Comparison of ENCODE assay signal across 9 mouse cellular contexts in genomic region chr9:58156819-58157560, GRCm38 (mm10). TPM values are rescaled to one million over a fixed set of nuclear protein-coding genes. Genes with fewer than 3 reads are reported as not detected.
DNase-seq lines count a peak whose midpoint lies in the region; ATAC-seq and TF ChIP-seq lines count a peak whose summit lies in the region.
"Had no signal": no experiment of that assay in that cellular context is flagged by ENCODE, and none has a peak within 500 bp of the region (broad histone marks: within the 10 kb centered on the region; RNA-seq: fewer than 3 reads in every experiment).

No protein-coding gene starts in this region.

- H3K4me2 ChIP-seq in heart, embryonic 16.5 days (ENCODE audit: low read depth, low read length) = peak overlapping the region; percentile 43
- H3K4me2 ChIP-seq in neural tube, embryonic 12.5 days (replicated peaks) = peak overlapping the region; percentile 42
- peak overlapping the region; percentile 65 for H3K4me2 ChIP-seq in intestine, embryonic 15.5 days (replicated peaks)
- H3K4me2 ChIP-seq in stomach, postnatal 0 days (replicated peaks; ENCODE audit: low read depth) = peak overlapping the region; percentile 64

- no peak for TF ChIP-seq CTCF in stomach, postnatal 0 days (IDR thresholded peaks at IDR 0.05; ENCODE audit: low read depth)

- DNase-seq in heart, postnatal 10 days = no peak
- no peak for DNase-seq in neural tube, embryonic 10.5 days (ENCODE audit: extremely low spot score, low spot score)
- DNase-seq in stomach, postnatal 0 days (ENCODE audit: low spot score) = no peak
- no peak for DNase-seq in kidney, postnatal 36 days
- DNase-seq: layer of hippocampus, postnatal 36 days had no signal

- ATAC-seq in heart, embryonic 16.5 days (replicated peaks; ENCODE audit: extremely low read depth, insufficient read depth, low FRiP score) = no peak
- no peak for ATAC-seq in neural tube, embryonic 12.5 days (ENCODE audit: low FRiP score, low read depth)
- no peak for ATAC-seq in intestine, embryonic 15.5 days
- ATAC-seq in stomach, postnatal 0 days (ENCODE audit: low FRiP score, low TSS enrichment) = no peak
- ATAC-seq: lung, postnatal 0 days had no signal

- no peak for TF ChIP-seq EP300 in stomach, postnatal 0 days (optimal IDR thresholded peaks at IDR 0.05)

- intact Hi-C loops in heart, postnatal 10 days (cut with DNase I) = no loop called here

- H3K9me3 ChIP-seq in heart, embryonic 16.5 days (replicated peaks; ENCODE audit: control insufficient read depth, low read length) = no peaks in the 10 kb centered on the region
- no peaks in the 10 kb centered on the region for H3K9me3 ChIP-seq in neural tube, embryonic 12.5 days
- H3K9me3 ChIP-seq in intestine, embryonic 15.5 days = no peaks in the 10 kb centered on the region
- no peaks in the 10 kb centered on the region for H3K9me3 ChIP-seq in stomach, postnatal 0 days (ENCODE audit: control insufficient read depth, low read length)

- no peak overlapping the region for H3K27ac ChIP-seq in heart, embryonic 16.5 days (ENCODE audit: low read length)
- no peak overlapping the region for H3K27ac ChIP-seq in neural tube, embryonic 12.5 days
- peak overlapping the region; percentile 96 for H3K27ac ChIP-seq in intestine, embryonic 15.5 days
- H3K27ac ChIP-seq in stomach, postnatal 0 days (replicated peaks) = peak overlapping the region; percentile 94; the same call in 1 of the 2 replicates

- H3K9ac ChIP-seq in heart, embryonic 16.5 days (ENCODE audit: low read length) = no peak overlapping the region
- H3K9ac ChIP-seq in neural tube, embryonic 12.5 days = no peak overlapping the region
- peak overlapping the region; percentile 49; the same call in 1 of the 2 replicates for H3K9ac ChIP-seq in intestine, embryonic 15.5 days
- peak overlapping the region; percentile 47 for H3K9ac ChIP-seq in stomach, postnatal 0 days (ENCODE audit: low read length)

- H3K36me3 ChIP-seq in heart, embryonic 16.5 days (ENCODE audit: control insufficient read depth, insufficient read depth) = no peaks in the 10 kb centered on the region
- H3K36me3 ChIP-seq in neural tube, embryonic 12.5 days = no peaks in the 10 kb centered on the region
- no peaks in the 10 kb centered on the region for H3K36me3 ChIP-seq in intestine, embryonic 15.5 days
- no peaks in the 10 kb centered on the region for H3K36me3 ChIP-seq in stomach, postnatal 0 days (ENCODE audit: control insufficient read depth, insufficient read depth, low read length)

- H3K4me3 ChIP-seq in heart, embryonic 16.5 days (ENCODE audit: low read length) = no peak overlapping the region
- H3K4me3 ChIP-seq in neural tube, embryonic 12.5 days = no peak overlapping the region
- peak overlapping the region; percentile 37 for H3K4me3 ChIP-seq in intestine, embryonic 15.5 days (replicated peaks)
- H3K4me3 ChIP-seq in stomach, postnatal 0 days (ENCODE audit: low read depth, low read length) = peak overlapping the region; percentile 34

- H3K4me1 ChIP-seq in heart, embryonic 16.5 days (ENCODE audit: control insufficient read depth, insufficient read depth, low read length) = peaks cover 27% of the 10 kb centered on the region
- H3K4me1 ChIP-seq in neural tube, embryonic 12.5 days = peaks cover 18% of the 10 kb centered on the region
- H3K4me1 ChIP-seq in intestine, embryonic 15.5 days (replicated peaks) = peaks cover 50% of the 10 kb centered on the region
- H3K4me1 ChIP-seq in stomach, postnatal 0 days (replicated peaks; ENCODE audit: control insufficient read depth, insufficient read depth) = peaks cover 5% of the 10 kb centered on the region

- no peaks in the 10 kb centered on the region; the same call in 1 of the 2 replicates for H3K27me3 ChIP-seq in heart, embryonic 16.5 days (ENCODE audit: control insufficient read depth, insufficient read depth, low read length)
- no peaks in the 10 kb centered on the region; the same call in 1 of the 2 replicates for H3K27me3 ChIP-seq in neural tube, embryonic 12.5 days (replicated peaks)
- no peaks in the 10 kb centered on the region for H3K27me3 ChIP-seq in intestine, embryonic 15.5 days (replicated peaks)
- H3K27me3 ChIP-seq in stomach, postnatal 0 days (ENCODE audit: control insufficient read depth, insufficient read depth, low read length) = no peaks in the 10 kb centered on the region

- WGBS in heart, embryonic 16.5 days = 89% methylated on average over 22 of the region's 22 CpGs
- WGBS in neural tube, embryonic 12.5 days = 89% methylated on average over 22 of the region's 22 CpGs
- 83% methylated on average over 22 of the region's 22 CpGs for WGBS in intestine, embryonic 15.5 days
- 82% methylated on average over 22 of the region's 22 CpGs for WGBS in stomach, postnatal 0 days

RNA-seq across cellular contexts. Expression of gene Ccdc33, which starts 38.4 kb away (rescaled TPM):
- 0.20 and 0.24 TPM in 2 replicates for polyA plus RNA-seq in heart, embryonic 16.5 days (2015; fragmentation: Nextera tagmentation; extraction: Ambion mirVana)
- not detected for total RNA-seq in heart, postnatal 10 days (2021)
- 0.70 and 1.3 TPM in 2 replicates for polyA plus RNA-seq in neural tube, embryonic 12.5 days (2016; fragmentation: Nextera tagmentation; extraction: Ambion mirVana)
- 0.09 TPM in 1 of 2 replicates, not detected in the other for polyA plus RNA-seq in intestine, embryonic 15.5 days (2015; fragmentation: Nextera tagmentation; extraction: Ambion mirVana)
- polyA plus RNA-seq in stomach, postnatal 0 days (2015; fragmentation: Nextera tagmentation; extraction: Ambion mirVana) = 0.18 TPM in 1 of 2 replicates, not detected in the other

RNA-seq across cellular contexts. Expression of gene Islr, which starts 47.1 kb away (rescaled TPM):
- 27.5 and 27.7 TPM in 2 replicates for polyA plus RNA-seq in heart, embryonic 16.5 days (2015; fragmentation: Nextera tagmentation; extraction: Ambion mirVana)
- 10 to 100 TPM; 52.4 to 54.4 TPM for total RNA-seq in heart, postnatal 10 days (2021)
- polyA plus RNA-seq in neural tube, embryonic 12.5 days (2016; fragmentation: Nextera tagmentation; extraction: Ambion mirVana) = 48.7 and 51.6 TPM in 2 replicates
- polyA plus RNA-seq in intestine, embryonic 15.5 days (2015; fragmentation: Nextera tagmentation; extraction: Ambion mirVana) = 83.4 and 84.8 TPM in 2 replicates
- polyA plus RNA-seq in stomach, postnatal 0 days (2015; fragmentation: Nextera tagmentation; extraction: Ambion mirVana) = 46.5 and 58.7 TPM in 2 replicates

RNA-seq across cellular contexts. Expression of gene Islr2, which starts 47.1 kb away (rescaled TPM):
- polyA plus RNA-seq in heart, embryonic 16.5 days (2015; fragmentation: Nextera tagmentation; extraction: Ambion mirVana) = 0.07 and 0.22 TPM in 2 replicates
- 1 to 10 TPM; 2.5 to 4.5 TPM for total RNA-seq in heart, postnatal 10 days (2021)
- 13.8 and 15.4 TPM in 2 replicates for polyA plus RNA-seq in neural tube, embryonic 12.5 days (2016; fragmentation: Nextera tagmentation; extraction: Ambion mirVana)
- 1.3 and 1.4 TPM in 2 replicates for polyA plus RNA-seq in intestine, embryonic 15.5 days (2015; fragmentation: Nextera tagmentation; extraction: Ambion mirVana)
- 0.45 and 0.69 TPM in 2 replicates for polyA plus RNA-seq in stomach, postnatal 0 days (2015; fragmentation: Nextera tagmentation; extraction: Ambion mirVana)
- polyA plus RNA-seq: lung, postnatal 0 days had no signal

Comparison
In these comparisons a context has a peak if more than half of its experiments do, and no peak if none do; other contexts are left out.
1. H3K27ac ChIP-seq: peak in intestine, embryonic 15.5 days (single experiment) and stomach, postnatal 0 days (single experiment); none in heart, embryonic 16.5 days (single experiment) and neural tube, embryonic 12.5 days (single experiment).
2. H3K4me3 ChIP-seq: peak in intestine, embryonic 15.5 days (single experiment) and stomach, postnatal 0 days (single experiment); none in heart, embryonic 16.5 days (single experiment) and neural tube, embryonic 12.5 days (single experiment).
3. H3K9ac ChIP-seq: peak in intestine, embryonic 15.5 days (single experiment) and stomach, postnatal 0 days (single experiment); none in heart, embryonic 16.5 days (single experiment) and neural tube, embryonic 12.5 days (single experiment).
4. Peak in every context shown above with its lines, with median percentiles within 50 percentile points of each other: H3K4me2 ChIP-seq.